Mouse (Mus musculus): ENCODE measurements around the gene Camk2b.
"Not testable (repeated sequence)": the region's sequence is repeated elsewhere in the genome, so short reads cannot be mapped to it uniquely, and the experiment has no call there.

DNA sequence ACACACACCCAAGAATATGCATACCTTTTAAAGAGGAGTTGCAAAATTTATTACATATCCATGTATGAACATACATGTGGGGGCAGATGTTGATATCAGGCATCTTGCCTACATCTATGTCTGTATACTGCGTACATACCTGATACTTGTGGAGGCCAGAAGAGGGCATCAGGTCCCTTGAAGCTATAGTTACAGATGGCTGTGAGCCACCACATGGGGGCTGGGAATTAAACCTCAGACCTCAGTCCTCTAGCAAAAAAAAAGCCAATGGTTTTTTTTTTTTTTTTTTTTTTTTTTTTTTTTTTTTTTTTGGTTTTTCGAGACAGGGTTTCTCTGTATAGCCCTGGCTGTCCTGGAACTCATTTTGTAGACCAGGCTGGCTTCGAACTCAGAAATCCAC, 30.5 kb upstream of the Camk2b start:
- TF ChIP-seq CTCF, EP300 (IDR thresholded peaks at IDR 0.05; ENCODE audit: low read depth): not testable (repeated sequence)
